Mouse (Mus musculus) liver, adult 2 months (tissue): ENCODE results near the gene Dxo. TPM values are rescaled to one million over a fixed set of nuclear protein-coding genes. Genes with fewer than 3 reads are reported as not detected.

Experiments
- DNase-seq: peaks from one replicate; pipeline ENCODE4 v3.0.0-alpha.2; 2011; ENCODE audit warnings: low read depth, low spot score; ENCODE audit errors: extremely low read depth
- H3K27ac ChIP-seq: fragments of 200-500 bp; replicated peaks from 2 replicates; pipeline ENCODE4 v1.5.1; 2012; ENCODE audit warnings: low read depth, mild to moderate bottlenecking, control low read depth, inconsistent platforms, low read length; ENCODE audit not compliant: insufficient read depth
- H3K27me3 ChIP-seq: fragments of 200-500 bp; 2 replicates; pipeline ENCODE4 v1.6.1; 2012; ENCODE audit warnings: mild to moderate bottlenecking, moderate library complexity, low read length, inconsistent platforms; ENCODE audit not compliant: control insufficient read depth, insufficient read depth
- H3K36me3 ChIP-seq: fragments of 200-500 bp; 2 replicates; pipeline ENCODE4 v1.6.1; 2012; ENCODE audit warnings: low read length, inconsistent platforms; ENCODE audit not compliant: control insufficient read depth, insufficient read depth
- H3K4me1 ChIP-seq: fragments of 200-500 bp; 2 replicates; pipeline ENCODE4 v1.6.1; 2011; ENCODE audit warnings: low read length; ENCODE audit not compliant: control insufficient read depth, insufficient read depth
- H3K4me3 ChIP-seq: fragments of 200-500 bp; 2 replicates; pipeline ENCODE4 v1.5.1; 2011; ENCODE audit warnings: low read depth, mild to moderate bottlenecking, control low read depth, low read length, moderate library complexity; ENCODE audit not compliant: insufficient read depth
- H3K79me2 ChIP-seq: fragments of 200-500 bp; 2 replicates; pipeline ENCODE4 v1.6.1; 2012; ENCODE audit warnings: inconsistent platforms, mild to moderate bottlenecking, low read length, moderate library complexity; ENCODE audit not compliant: control insufficient read depth, insufficient read depth
- H3K9ac ChIP-seq: fragments of 200-500 bp; 2 replicates; pipeline ENCODE4 v1.6.1; 2012; ENCODE audit warnings: low read depth, mild to moderate bottlenecking, control low read depth, inconsistent platforms, low read length
- CTCF ChIP-seq: fragments of 200-500 bp; IDR thresholded peaks from 2 replicates; pipeline ENCODE4 v1.5.1; 2011; ENCODE audit warnings: low read depth, low read length, control low read depth
- POLR2A ChIP-seq: fragments of 200-500 bp; IDR thresholded peaks from 2 replicates; pipeline ENCODE4 v1.6.1; 2011; ENCODE audit warnings: low read length, control low read depth; ENCODE audit not compliant: insufficient read depth; ENCODE audit errors: extremely low read depth
- WGBS: fragments of 180-500 bp; shearing (Covaris S2); methylation state at CpG from one replicate; pipeline ENCODE4 v1.1.7; 2018; 5-methylcytosine and 5-hydroxymethylcytosine counted together
- polyA plus RNA-seq: library from polyadenylated mRNA; depleted of rRNA; stranded (reverse); fragments of >200 nt; gene quantifications from 2 replicates; pipeline ENCODE4 v1.2.3, GENCODE M21; 2012; rRNA removed
- total RNA-seq: library from RNA; depleted of rRNA; stranded (reverse); fragments of >200 nt; gene quantifications from 2 replicates; pipeline ENCODE4 v1.2.3, GENCODE M21; 2014; rRNA removed

The Dxo gene
- total and polyA plus RNA-seq, 2 experiments = 9.7 to 36.6 TPM

GRCm38 (mm10) chr17:34881166-34881565, 44.3 kb downstream of the Dxo start:
- TF ChIP-seq POLR2A (no peak), CTCF (no peak)
- no peak for DNase-seq
- H3K9ac ChIP-seq = peak overlapping the region; percentile 85
- peaks cover 11% of the 10 kb centered on the region for H3K4me1 ChIP-seq
- peaks cover 6% of the 10 kb centered on the region for H3K36me3 ChIP-seq
- no peaks in the 10 kb centered on the region; the same call in 1 of the 2 replicates for H3K79me2 ChIP-seq
- no peaks in the 10 kb centered on the region for H3K27me3 ChIP-seq
- H3K4me3 ChIP-seq = peak overlapping the region; percentile 72
- H3K27ac ChIP-seq = peak overlapping the region; percentile 95

DNA sequence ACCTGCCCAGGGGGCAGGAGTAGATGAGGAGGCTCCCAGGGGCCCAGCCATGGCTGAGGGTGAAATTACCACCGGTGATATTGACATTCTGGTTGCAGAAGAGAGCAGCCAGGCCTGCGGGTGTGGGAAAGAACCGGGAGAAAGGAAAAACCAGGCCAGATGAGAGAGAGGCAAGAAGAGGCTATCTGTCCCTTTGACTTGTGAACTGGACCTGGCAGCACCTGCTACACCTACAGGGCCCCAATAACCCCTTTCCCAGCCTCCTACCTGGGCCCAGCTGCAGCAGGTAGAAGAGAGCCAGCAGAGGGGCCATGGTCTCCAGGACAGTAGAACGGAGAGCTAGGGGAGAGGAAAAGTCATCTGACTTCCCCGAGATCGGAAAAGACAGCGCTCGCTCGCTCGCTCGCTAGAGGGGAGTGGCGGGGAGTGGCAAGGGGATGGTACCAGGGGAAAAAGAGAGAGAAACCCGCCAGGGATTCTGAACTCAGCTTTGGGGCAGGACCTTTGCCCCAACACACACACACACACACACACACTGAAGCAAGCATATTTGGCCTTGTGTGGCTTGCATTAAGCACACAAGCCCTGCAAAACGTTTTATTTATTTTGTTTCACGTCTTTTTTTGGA, 45.0 kb downstream of the Dxo start, which contains the start of gene Gm20547:
TSS of gene Gm20547 (minus strand) at position 360 of the 628 bp plus-strand sequence.
- WGBS = 12% methylated on average over 15 of the region's 15 CpGs
- Histone ChIP-seq H3K27ac (peak within 1 kb of the TSS; percentile 95), H3K4me3 (peak within 1 kb of the TSS; percentile 72), H3K36me3 (peaks cover 6% of the 10 kb centered on the region), H3K4me1 (peaks cover 15% of the 10 kb centered on the region), H3K9ac (peak within 1 kb of the TSS; percentile 85), H3K79me2 (no peaks in the 10 kb centered on the region; the same call in 1 of the 2 replicates), H3K27me3 (no peaks in the 10 kb centered on the region)
- peak; percentile 87 for DNase-seq
- TF ChIP-seq POLR2A (peak; percentile 40; the same call in 1 of the 2 replicates), CTCF (0 out of 2 replicates have a peak, but pooled peaks have one; percentile 12)

GRCm38 (mm10) chr17:34883332-34883731, 46.5 kb downstream of the Dxo start:
- 68% methylated on average over 3 of the region's 3 CpGs for WGBS
- DNase-seq = no peak
- H3K36me3 ChIP-seq = peaks cover 1% of the 10 kb centered on the region; the same call in 1 of the 2 replicates
- H3K79me2 ChIP-seq = no peaks in the 10 kb centered on the region; the same call in 1 of the 2 replicates
- no peaks in the 10 kb centered on the region for H3K27me3 ChIP-seq
- no peak overlapping the region for H3K4me3 ChIP-seq
- no peak overlapping the region for H3K27ac ChIP-seq
- peaks cover 21% of the 10 kb centered on the region for H3K4me1 ChIP-seq
- no peak for TF ChIP-seq POLR2A
- TF ChIP-seq CTCF = no peak
- no peak overlapping the region for H3K9ac ChIP-seq

- Histone ChIP-seq H3K9ac (no peak overlapping the region), H3K4me1 (peaks cover 21% of the 10 kb centered on the region), H3K27ac (no peak overlapping the region), H3K27me3 (no peaks in the 10 kb centered on the region), H3K36me3 (no peaks in the 10 kb centered on the region), H3K4me3 (no peak overlapping the region), H3K79me2 (no peaks in the 10 kb centered on the region; the same call in 1 of the 2 replicates)
- no peak for DNase-seq
- TF ChIP-seq CTCF = no peak
- no peak for TF ChIP-seq POLR2A
- 97% methylated on average over 6 of the region's 6 CpGs for WGBS
These were observed 47.9 kb downstream of the Dxo start for GRCm38 (mm10) chr17:34884704-34885103.

- TF ChIP-seq POLR2A = no peak
- no peak for TF ChIP-seq CTCF
- Histone ChIP-seq H3K4me1 (peaks cover 15% of the 10 kb centered on the region), H3K36me3 (no peaks in the 10 kb centered on the region), H3K9ac (no peak overlapping the region), H3K27me3 (no peaks in the 10 kb centered on the region), H3K79me2 (no peaks in the 10 kb centered on the region), H3K27ac (no peak overlapping the region), H3K4me3 (no peak overlapping the region)
- 84% methylated on average over 3 of the region's 3 CpGs for WGBS
- DNase-seq = no peak
These were observed 48.8 kb downstream of the Dxo start for GRCm38 (mm10) chr17:34885615-34886014.

- TF ChIP-seq POLR2A (no peak), CTCF (no peak)
- H3K79me2 ChIP-seq = no peaks in the 10 kb centered on the region
- peaks cover 12% of the 10 kb centered on the region for H3K4me1 ChIP-seq
- 57% methylated on average over 5 of the region's 5 CpGs for WGBS
- H3K27ac ChIP-seq = no peak overlapping the region
- H3K4me3 ChIP-seq = no peak overlapping the region
- H3K9ac ChIP-seq = no peak overlapping the region
- no peaks in the 10 kb centered on the region for H3K36me3 ChIP-seq
- DNase-seq = peak; percentile 45
- H3K27me3 ChIP-seq = no peaks in the 10 kb centered on the region
These were observed 51.1 kb downstream of the Dxo start for GRCm38 (mm10) chr17:34887942-34888341.

Other genes with a start within 250 kb of the Dxo start
Only the 30 nearest of the 39 such genes appear.
- 0.37 and 0.60 TPM in 2 replicates for gene Egfl8, start 221.0 kb upstream of the Dxo start, total RNA-seq
- 0.82 and 1.2 TPM in 2 replicates for gene Egfl8, start 221.0 kb upstream of the Dxo start, polyA plus RNA-seq
- 22.5 and 28.5 TPM in 2 replicates for gene Ppt2, start 208.5 kb upstream of the Dxo start, total RNA-seq
- 38.5 and 46.7 TPM in 2 replicates for gene Ppt2, start 208.5 kb upstream of the Dxo start, polyA plus RNA-seq
- gene Prrt1, start 207.5 kb upstream of the Dxo start, total RNA-seq = not detected in 2 replicates
- 0.32 and 0.39 TPM in 2 replicates for gene Prrt1, start 207.5 kb upstream of the Dxo start, polyA plus RNA-seq
- 4.2 and 5.3 TPM in 2 replicates for gene Fkbpl, start 192.3 kb upstream of the Dxo start, total RNA-seq
- gene Fkbpl, start 192.3 kb upstream of the Dxo start, polyA plus RNA-seq = 2.0 and 3.0 TPM in 2 replicates
- 4.4 and 6.6 TPM in 2 replicates for gene Atf6b, start 189.9 kb upstream of the Dxo start, total RNA-seq
- gene Atf6b, start 189.9 kb upstream of the Dxo start, polyA plus RNA-seq = 29.8 and 34.6 TPM in 2 replicates
- gene Tnxb, start 166.5 kb upstream of the Dxo start, total RNA-seq = 3.6 and 5.6 TPM in 2 replicates
- gene Tnxb, start 166.5 kb upstream of the Dxo start, polyA plus RNA-seq = 2.4 and 3.5 TPM in 2 replicates
- gene C4b, start 93.1 kb upstream of the Dxo start, total RNA-seq = 421 and 487 TPM in 2 replicates
- gene C4b, start 93.1 kb upstream of the Dxo start, polyA plus RNA-seq = 561 and 742 TPM in 2 replicates
- gene Cyp21a1, start 32.5 kb upstream of the Dxo start, total RNA-seq = 0.18 and 12.8 TPM in 2 replicates
- 0.10 TPM in 1 of 2 replicates, not detected in the other for gene Cyp21a1, start 32.5 kb upstream of the Dxo start, polyA plus RNA-seq
- gene Stk19, start 74 bp upstream of the Dxo start, total RNA-seq = 7.6 and 7.9 TPM in 2 replicates
- 16.6 and 19.8 TPM in 2 replicates for gene Stk19, start 74 bp upstream of the Dxo start, polyA plus RNA-seq
- gene Skiv2l, start 13.2 kb downstream of the Dxo start, total RNA-seq = 32.0 and 39.4 TPM in 2 replicates
- 51.1 and 61.7 TPM in 2 replicates for gene Skiv2l, start 13.2 kb downstream of the Dxo start, polyA plus RNA-seq
- gene Nelfe, start 13.4 kb downstream of the Dxo start, total RNA-seq = 21.9 and 22.0 TPM in 2 replicates
- 14.9 and 17.1 TPM in 2 replicates for gene Nelfe, start 13.4 kb downstream of the Dxo start, polyA plus RNA-seq
- gene Cfb, start 25.5 kb downstream of the Dxo start, total RNA-seq = 1,474 and 1,577 TPM in 2 replicates
- gene Cfb, start 25.5 kb downstream of the Dxo start, polyA plus RNA-seq = 709 and 764 TPM in 2 replicates
- 1.8 and 3.2 TPM in 2 replicates for gene Zbtb12, start 42.5 kb downstream of the Dxo start, total RNA-seq
- gene Zbtb12, start 42.5 kb downstream of the Dxo start, polyA plus RNA-seq = 3.3 and 4.6 TPM in 2 replicates
- 1.1 TPM in 1 of 2 replicates, not detected in the other for gene Gm20547, start 45.0 kb downstream of the Dxo start, total RNA-seq
- gene Gm20547, start 45.0 kb downstream of the Dxo start, polyA plus RNA-seq = 0.09 TPM in 1 of 2 replicates, not detected in the other
- gene C2, start 61.2 kb downstream of the Dxo start, total RNA-seq = 101 and 113 TPM in 2 replicates
- 65.1 and 82.1 TPM in 2 replicates for gene C2, start 61.2 kb downstream of the Dxo start, polyA plus RNA-seq
- gene Ehmt2, start 61.5 kb downstream of the Dxo start, total RNA-seq = 45.2 and 54.6 TPM in 2 replicates
- 81.8 and 103 TPM in 2 replicates for gene Ehmt2, start 61.5 kb downstream of the Dxo start, polyA plus RNA-seq
- 0.13 and 0.18 TPM in 2 replicates for gene Slc44a4, start 77.4 kb downstream of the Dxo start, total RNA-seq
- 0.34 and 0.35 TPM in 2 replicates for gene Slc44a4, start 77.4 kb downstream of the Dxo start, polyA plus RNA-seq
- gene Neu1, start 94.2 kb downstream of the Dxo start, total RNA-seq = 27.6 and 36.8 TPM in 2 replicates
- gene Neu1, start 94.2 kb downstream of the Dxo start, polyA plus RNA-seq = 52.5 and 62.5 TPM in 2 replicates
- gene Hspa1b, start 122.2 kb downstream of the Dxo start, total RNA-seq = 3.6 and 10.1 TPM in 2 replicates
- 10.0 and 11.2 TPM in 2 replicates for gene Hspa1b, start 122.2 kb downstream of the Dxo start, polyA plus RNA-seq
- not detected in 2 replicates for gene Gm20481, start 132.9 kb downstream of the Dxo start, total RNA-seq
- not detected in 2 replicates for gene Gm20481, start 132.9 kb downstream of the Dxo start, polyA plus RNA-seq
- 0.18 and 0.60 TPM in 2 replicates for gene Hspa1a, start 135.1 kb downstream of the Dxo start, total RNA-seq
- gene Hspa1a, start 135.1 kb downstream of the Dxo start, polyA plus RNA-seq = 0.45 TPM in 2 replicates
- gene Hspa1l, start 135.7 kb downstream of the Dxo start, total RNA-seq = 0.18 TPM in 1 of 2 replicates, not detected in the other
- 0.05 TPM in 1 of 2 replicates, not detected in the other for gene Hspa1l, start 135.7 kb downstream of the Dxo start, polyA plus RNA-seq
- 7.9 and 11.1 TPM in 2 replicates for gene Lsm2, start 144.8 kb downstream of the Dxo start, total RNA-seq
- gene Lsm2, start 144.8 kb downstream of the Dxo start, polyA plus RNA-seq = 55.1 and 63.0 TPM in 2 replicates
- gene Vars, start 164.0 kb downstream of the Dxo start, total RNA-seq = 11.8 and 27.5 TPM in 2 replicates
- 39.8 and 52.7 TPM in 2 replicates for gene Vars, start 164.0 kb downstream of the Dxo start, polyA plus RNA-seq
- gene Vwa7, start 179.6 kb downstream of the Dxo start, total RNA-seq = 0.07 and 0.09 TPM in 2 replicates
- 0.16 and 0.27 TPM in 2 replicates for gene Vwa7, start 179.6 kb downstream of the Dxo start, polyA plus RNA-seq
- 0.54 TPM in 1 of 2 replicates, not detected in the other for gene Sapcd1, start 191.0 kb downstream of the Dxo start, total RNA-seq
- gene Sapcd1, start 191.0 kb downstream of the Dxo start, polyA plus RNA-seq = 0.66 TPM in 1 of 2 replicates, not detected in the other
- 1.0 and 2.0 TPM in 2 replicates for gene Msh5, start 209.7 kb downstream of the Dxo start, total RNA-seq
- gene Msh5, start 209.7 kb downstream of the Dxo start, polyA plus RNA-seq = 1.1 and 3.9 TPM in 2 replicates
- 15.9 and 20.3 TPM in 2 replicates for gene Clic1, start 212.9 kb downstream of the Dxo start, total RNA-seq
- gene Clic1, start 212.9 kb downstream of the Dxo start, polyA plus RNA-seq = 12.2 and 16.8 TPM in 2 replicates
- gene Ddah2, start 222.0 kb downstream of the Dxo start, total RNA-seq = 3.0 and 3.6 TPM in 2 replicates
- gene Ddah2, start 222.0 kb downstream of the Dxo start, polyA plus RNA-seq = 3.8 and 3.9 TPM in 2 replicates
- not detected in 2 replicates for gene Ly6g6c, start 228.4 kb downstream of the Dxo start, total RNA-seq
- gene Ly6g6c, start 228.4 kb downstream of the Dxo start, polyA plus RNA-seq = not detected in 2 replicates